Mouse (Mus musculus) left cerebral cortex, adult 2 months (tissue): Measurements from ENCODE around the gene Mical2. TPM values are rescaled to one million over a fixed set of nuclear protein-coding genes. Genes with fewer than 3 reads are reported as not detected.
A peak's percentile ranks its signal among the peaks of the same experiment; 100 is the strongest.

Experiments
- DNase-seq, 2 experiments: peaks; one replicate each; pipeline ENCODE4 v3.0.0; 2021 to 2022; ENCODE audit warnings: low spot score in 2 of 2, mixed read lengths in 1 of 2; ENCODE audit errors: extremely low spot score in 1 of 2
- H3K27ac ChIP-seq: fragments of 200-600 bp; 2 replicates; pipeline ENCODE4 v1.8.1; 2022
- H3K4me3 ChIP-seq: fragments of 200-600 bp; 2 replicates; pipeline ENCODE4 v1.8.1; 2022
- CTCF ChIP-seq: fragments of 200-600 bp; IDR thresholded peaks from 2 replicates; pipeline ENCODE4 v1.8.1; 2022; ENCODE audit warnings: antibody characterized with exemption, mild to moderate bottlenecking, moderate library complexity
- intact Hi-C: fragments of 180-260 bp; cut with DNase I; formaldehyde crosslinking; loops from one replicate; pipeline ENCODE4 v1.15.1; 2025
- total RNA-seq, 2 experiments: library from RNA; stranded (reverse); gene quantifications; 2 replicates each; pipeline ENCODE4 v1.2.3; 2021

The Mical2 gene
- total RNA-seq, 2 experiments from 2014 or later = 652 to 703 TPM

- no peak overlapping the region for H3K27ac ChIP-seq
- intact Hi-C loops = loop anchor here (2.0 to 10.0 kb wide), 2 partner anchors 469 to 735 kb away; no protein-coding TSS in a partner anchor
- no peak for TF ChIP-seq CTCF
Observed at GRCm38 (mm10) chr7:112399425-112400170, 173.9 kb downstream of the Mical2 start.

DNA sequence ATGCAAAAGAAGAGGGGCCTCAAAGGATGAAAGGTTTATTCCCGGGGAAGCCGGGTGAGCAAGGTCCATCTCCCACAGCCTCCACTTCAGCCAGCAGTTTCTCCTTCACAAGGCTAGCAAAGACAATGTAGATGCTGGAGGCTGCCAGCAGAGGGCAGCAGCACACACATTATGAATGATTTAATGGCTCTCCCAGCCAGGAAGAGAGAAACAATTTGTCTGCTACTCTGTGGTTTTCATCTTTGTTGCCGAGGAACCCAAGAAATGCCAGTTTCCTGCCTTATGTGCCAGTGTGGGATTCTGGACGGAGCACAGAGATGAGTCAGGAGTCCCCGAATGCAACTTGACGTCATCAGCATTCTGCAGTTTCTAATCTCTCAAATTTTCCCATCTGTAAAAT is 174.5 kb downstream of the Mical2 start:
- intact Hi-C loops = loop anchor here (2.0 to 10.0 kb wide), 2 partner anchors 469 to 735 kb away; no protein-coding TSS in a partner anchor
- TF ChIP-seq CTCF = peak; percentile 89
- Histone ChIP-seq H3K27ac (no peak overlapping the region), H3K4me3 (no peak overlapping the region)
- peak; percentile 60 to 67 for DNase-seq

More at GRCm38 (mm10) chr7:112399425-112400170, 173.9 kb downstream of the Mical2 start:
- H3K4me3 ChIP-seq = no peak overlapping the region
- DNase-seq = no peak

DNA sequence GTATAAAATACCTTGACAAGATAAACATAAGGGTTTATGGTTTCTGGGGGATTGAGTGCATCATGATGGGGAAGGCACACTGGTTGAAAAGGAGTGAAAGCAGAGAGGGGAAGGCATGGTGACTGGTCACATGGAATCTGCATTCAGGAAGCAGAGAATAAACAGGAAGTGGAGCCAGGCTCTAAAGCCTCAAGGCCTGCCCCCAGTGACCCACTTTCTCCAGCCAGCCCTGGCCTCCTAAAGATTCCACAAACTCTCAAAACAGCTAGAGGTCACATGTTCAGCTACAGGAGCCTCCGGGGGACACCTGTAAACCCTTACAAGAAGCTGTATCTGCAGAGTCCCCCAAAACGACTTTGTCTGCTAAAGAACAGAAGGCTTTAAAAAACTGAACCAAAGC is 179.4 kb downstream of the Mical2 start:
- no peak overlapping the region for H3K4me3 ChIP-seq
- intact Hi-C loops = loop anchor here (10.0 kb wide), 1 partner anchor 730 kb away; no protein-coding TSS in a partner anchor
- DNase-seq = no peak
- no peak overlapping the region for H3K27ac ChIP-seq
- TF ChIP-seq CTCF = no peak

DNA sequence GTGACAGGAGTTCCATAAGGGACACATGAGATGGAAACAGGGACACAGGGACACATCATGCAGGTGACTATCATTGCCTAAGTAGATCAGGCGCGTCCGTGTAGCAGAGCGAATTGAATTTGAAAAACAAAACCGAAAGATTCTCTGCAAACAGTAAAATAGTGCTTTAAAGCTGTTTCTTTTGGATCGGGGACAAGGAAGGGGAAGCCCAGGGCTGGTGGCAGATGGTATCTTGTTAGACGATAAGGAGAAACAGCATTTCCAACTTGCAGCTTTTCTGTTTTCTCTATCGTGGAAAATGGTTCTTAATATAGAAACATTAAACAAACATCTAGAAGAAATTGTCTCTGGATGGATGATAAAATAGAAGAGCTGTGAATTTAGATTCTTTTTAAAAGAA is 179.9 kb downstream of the Mical2 start:
- intact Hi-C loops = loop anchor here (10.0 kb wide), 1 partner anchor 729 kb away; no protein-coding TSS in a partner anchor
- no peak for DNase-seq
- H3K4me3 ChIP-seq = no peak overlapping the region
- H3K27ac ChIP-seq = no peak overlapping the region
- no peak for TF ChIP-seq CTCF

DNA sequence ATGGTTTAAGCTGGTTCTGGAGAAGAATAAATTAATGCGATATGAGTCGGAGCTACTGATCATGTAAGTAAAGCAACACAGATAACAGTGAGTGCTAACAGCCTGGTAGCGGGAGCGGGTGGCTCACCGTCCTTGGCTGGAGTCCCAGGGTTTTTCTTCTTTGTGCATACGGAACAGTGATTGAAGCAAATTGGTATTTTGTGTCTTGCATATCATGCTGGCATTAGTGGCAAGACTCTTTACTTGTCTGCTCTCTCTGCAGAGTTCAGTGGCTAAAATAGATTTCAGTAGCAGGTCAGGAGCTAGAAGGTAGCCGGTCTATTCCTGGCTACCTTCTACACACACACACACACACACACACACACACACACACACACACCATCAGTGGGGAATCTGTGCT is 181.9 kb downstream of the Mical2 start:
- DNase-seq = no peak
- Histone ChIP-seq H3K27ac (no peak overlapping the region), H3K4me3 (no peak overlapping the region)
- TF ChIP-seq CTCF = no peak
- intact Hi-C loops = loop anchor here (10.0 kb wide), 1 partner anchor 727 kb away; no protein-coding TSS in a partner anchor

GRCm38 (mm10) chr7:112409991-112410390 is 184.3 kb downstream of the Mical2 start:
- TF ChIP-seq CTCF = no peak
- intact Hi-C loops = loop anchor here (10.0 kb wide), 1 partner anchor 725 kb away; no protein-coding TSS in a partner anchor
- Histone ChIP-seq H3K4me3 (no peak overlapping the region), H3K27ac (no peak overlapping the region)
- DNase-seq = no peak

GRCm38 (mm10) chr7:112413286-112413685 is 187.6 kb downstream of the Mical2 start:
- no peak for DNase-seq
- Histone ChIP-seq H3K27ac (no peak overlapping the region), H3K4me3 (no peak overlapping the region)
- intact Hi-C loops = no loop called here
- no peak for TF ChIP-seq CTCF

- Histone ChIP-seq H3K27ac (no peak overlapping the region), H3K4me3 (no peak overlapping the region)
- intact Hi-C loops = no loop called here
- no peak for TF ChIP-seq CTCF
- no peak for DNase-seq
Observed at GRCm38 (mm10) chr7:112416058-112416526, 190.4 kb downstream of the Mical2 start.

GRCm38 (mm10) chr7:112416730-112417513 is 191.3 kb downstream of the Mical2 start:
- TF ChIP-seq CTCF = no peak
- intact Hi-C loops = no loop called here
- DNase-seq = no peak
- H3K4me3 ChIP-seq = no peak overlapping the region
- H3K27ac ChIP-seq = no peak overlapping the region

- no peak for TF ChIP-seq CTCF
- no peak overlapping the region for H3K4me3 ChIP-seq
- no peak overlapping the region for H3K27ac ChIP-seq
- DNase-seq = no peak
- intact Hi-C loops = no loop called here
Observed at GRCm38 (mm10) chr7:112417598-112417997, 191.9 kb downstream of the Mical2 start.

DNA sequence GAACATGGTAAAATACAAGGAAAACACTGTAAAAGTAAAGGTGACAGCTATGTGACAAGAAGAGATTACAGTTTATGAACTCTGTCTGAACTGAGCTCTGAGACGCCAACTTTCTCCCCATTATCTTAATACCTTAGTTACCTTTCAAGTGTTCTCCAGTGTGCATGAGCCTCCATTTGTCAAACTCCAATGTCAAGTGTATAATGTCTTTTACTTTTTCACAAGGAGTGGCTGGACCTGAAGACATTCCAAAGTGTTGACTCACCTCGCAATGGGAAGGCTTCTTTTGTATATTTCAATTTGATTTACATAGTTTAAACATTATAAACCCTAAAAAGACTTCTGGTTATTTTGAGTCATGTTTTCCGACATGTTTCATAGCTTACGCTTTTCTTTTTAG is 197.8 kb downstream of the Mical2 start:
- H3K4me3 ChIP-seq = no peak overlapping the region
- intact Hi-C loops = no loop called here
- no peak for TF ChIP-seq CTCF
- no peak overlapping the region for H3K27ac ChIP-seq
- no peak for DNase-seq

DNA sequence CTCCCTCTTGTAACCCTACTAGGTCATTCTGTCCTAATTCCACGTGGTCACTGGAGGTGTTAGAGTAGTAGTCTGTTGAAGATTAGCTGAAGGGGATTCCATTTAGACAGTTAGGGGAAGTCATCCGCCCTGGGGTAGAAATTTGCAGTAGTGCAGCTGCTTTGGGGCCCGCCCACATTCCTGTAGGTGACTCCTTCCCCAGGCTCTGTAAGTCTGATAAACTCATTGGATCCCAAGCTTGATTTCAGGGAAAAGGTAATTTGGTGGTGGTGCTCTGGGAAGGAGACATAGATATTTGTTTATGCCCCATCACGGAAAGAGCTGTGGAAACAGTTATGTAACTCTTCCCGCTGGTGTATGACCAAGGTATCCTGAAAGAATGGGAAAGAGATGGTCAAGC is 201.2 kb downstream of the Mical2 start:
- H3K27ac ChIP-seq = no peak overlapping the region
- intact Hi-C loops = no loop called here

More for the DNA sequence above, 201.2 kb downstream of the Mical2 start:
- no peak overlapping the region for H3K4me3 ChIP-seq
- TF ChIP-seq CTCF = no peak
- DNase-seq = no peak
